Mouse (Mus musculus) embryo, embryonic 11.5 days (tissue): Measurements from ENCODE around the gene Slc23a2.

Source experiments
- DNase-seq: peaks from one replicate; pipeline ENCODE4 v3.0.0-alpha.2; 2012; ENCODE audit warnings: low read depth, low spot score

The Slc23a2 gene

DNA sequence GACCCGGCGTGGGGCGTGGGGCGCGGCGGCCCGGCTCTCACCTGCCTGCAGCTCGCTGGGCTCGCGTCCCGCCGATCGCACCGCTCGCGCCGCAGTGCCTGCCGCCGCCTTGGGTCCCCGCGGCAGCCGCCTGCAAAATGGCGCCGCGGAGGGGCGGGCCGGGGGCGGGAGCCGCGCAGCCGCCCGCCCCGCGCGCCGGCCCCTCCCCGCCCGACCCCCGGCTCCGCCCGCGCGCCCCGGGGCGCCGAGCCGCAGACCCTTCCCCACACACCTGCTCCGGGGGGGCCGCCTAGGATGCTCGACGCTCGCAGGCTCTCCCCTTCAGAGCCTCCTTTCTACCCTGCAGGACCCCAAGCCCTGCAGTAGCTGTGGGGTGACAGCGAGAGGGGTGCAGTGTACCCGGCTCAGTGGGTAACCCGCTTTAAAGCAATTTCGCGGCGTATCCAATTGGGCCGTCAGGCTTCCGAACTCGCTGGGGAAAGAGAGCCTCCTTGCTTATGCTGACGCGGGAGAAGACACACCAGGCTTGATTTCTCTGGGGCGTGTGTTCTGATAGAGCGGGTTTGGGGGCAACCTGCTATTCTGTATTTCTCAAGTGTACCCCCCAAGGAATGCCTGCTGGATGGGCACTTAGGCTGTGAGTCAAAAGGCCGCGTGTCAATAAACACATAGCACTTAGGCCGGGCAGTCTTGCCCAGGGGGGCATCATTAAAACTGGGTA lies at the start of gene Slc23a2:
Gene Slc23a2, minus strand, starts transcription at position 138 of the 721 bp plus-strand sequence.
- DNase-seq: no peak

GRCm38 (mm10) chr2:132190602-132191161 lies 45.8 kb upstream of the Slc23a2 start:
- no peak for DNase-seq

DNA sequence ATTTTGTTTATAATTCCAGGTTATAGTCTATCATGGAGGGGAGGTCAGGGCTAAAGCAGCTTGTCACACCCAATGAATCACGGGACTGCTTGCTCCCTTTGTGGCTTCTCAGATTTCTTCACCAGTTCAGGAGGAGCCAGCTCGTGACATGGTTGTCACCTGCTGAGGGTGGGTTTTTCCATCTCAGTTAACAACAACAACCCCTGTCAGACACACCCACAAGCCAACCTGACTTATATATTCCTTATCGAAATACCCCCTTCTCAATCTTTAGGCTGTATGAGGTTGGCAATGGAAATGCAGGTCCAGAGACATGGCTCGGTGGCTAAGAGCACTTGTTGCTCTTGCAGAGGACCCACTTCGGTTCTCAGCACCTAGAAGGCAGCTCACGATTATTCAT lies 39.0 kb upstream of the Slc23a2 start:
- DNase-seq: no peak

GRCm38 (mm10) chr2:132180463-132181205 lies 35.7 kb upstream of the Slc23a2 start:
- DNase-seq: no peak

DNA sequence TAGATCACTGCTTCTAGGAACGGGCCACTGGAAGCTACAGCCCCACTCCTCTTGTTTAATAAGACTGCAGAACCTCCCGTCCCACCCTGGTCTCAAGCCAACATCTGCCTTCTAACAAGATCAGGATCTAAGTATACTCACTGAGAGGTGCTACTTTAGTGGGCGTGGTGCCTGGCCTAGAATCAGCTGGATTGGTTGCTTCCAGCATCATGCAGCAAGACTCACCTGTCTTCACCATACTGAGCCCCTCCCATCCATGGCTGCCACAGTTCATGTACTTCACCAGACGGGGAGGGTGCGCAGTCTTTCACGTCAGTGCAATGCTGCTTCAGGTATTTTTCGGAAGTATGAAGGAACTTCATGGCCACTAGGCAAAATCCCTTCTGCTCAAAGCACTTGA lies 34.5 kb upstream of the Slc23a2 start:
- no peak for DNase-seq

DNA sequence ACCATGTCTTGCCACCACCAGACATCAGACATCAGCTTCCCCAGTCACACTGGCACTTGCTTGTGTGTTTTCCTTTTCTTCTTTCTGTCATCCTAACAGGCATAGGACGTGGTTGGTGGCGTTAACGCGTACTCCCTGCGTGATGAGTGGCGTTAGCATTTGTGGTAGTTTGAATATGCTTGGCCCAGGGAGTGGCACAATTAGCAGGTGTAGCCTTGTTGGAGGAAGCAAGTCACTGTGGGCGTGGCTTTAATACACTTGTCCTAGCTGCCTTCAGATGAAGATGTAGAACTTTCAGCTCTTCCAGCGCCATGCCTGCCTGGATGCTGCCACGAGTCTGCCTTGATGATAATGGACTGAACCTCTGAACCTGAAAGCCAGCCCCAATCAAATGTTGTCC lies 32.5 kb upstream of the Slc23a2 start:
- no peak for DNase-seq

DNA sequence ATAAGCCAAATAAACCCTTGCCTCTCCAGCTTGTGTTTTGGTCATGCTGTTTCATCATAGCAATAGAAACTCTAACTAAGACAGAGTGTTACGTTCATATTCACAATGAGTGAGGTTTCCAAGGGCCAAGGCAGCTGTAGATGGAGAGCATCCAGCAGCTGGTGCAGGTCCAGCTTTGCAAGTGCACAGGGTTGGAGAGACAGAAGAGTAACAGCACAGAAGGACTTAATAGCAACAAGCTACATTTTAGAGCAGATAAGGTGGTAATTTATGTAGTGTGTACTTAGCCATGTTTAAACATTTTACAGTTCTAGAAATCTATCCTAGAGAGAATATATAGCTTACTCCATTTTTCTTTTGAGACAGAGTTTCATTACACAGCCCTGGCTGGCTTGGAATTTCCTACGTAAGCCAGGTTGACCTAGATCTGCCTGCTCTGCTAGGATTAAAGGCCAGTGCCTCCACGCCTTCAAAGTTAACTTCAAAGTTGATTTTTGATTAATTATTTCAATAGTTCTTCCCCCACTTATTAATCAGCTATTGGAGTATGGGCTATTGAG lies 31.5 kb upstream of the Slc23a2 start:
- DNase-seq: no peak

- DNase-seq: no peak
Measured at GRCm38 (mm10) chr2:132174048-132174447, 29.1 kb upstream of the Slc23a2 start.

DNA sequence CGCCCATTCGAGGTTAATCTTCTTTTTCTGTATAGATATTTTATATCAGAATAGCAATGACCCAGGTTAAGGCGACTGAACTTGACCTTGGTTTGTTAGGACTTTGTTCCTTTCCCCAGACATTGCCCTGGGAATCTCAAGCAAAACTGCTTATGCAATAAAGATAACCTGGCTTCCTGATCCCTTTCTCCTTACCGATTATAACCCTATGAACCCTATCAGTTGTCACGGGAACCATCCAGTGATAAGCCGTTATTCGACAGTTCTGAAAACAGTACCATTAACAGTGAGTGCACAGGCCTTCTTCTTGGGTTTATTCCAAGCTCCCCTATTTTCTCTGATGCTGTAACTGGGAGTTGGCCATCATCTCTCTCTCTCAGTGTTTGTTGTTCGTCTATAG lies 27.0 kb upstream of the Slc23a2 start:
- no peak for DNase-seq

- DNase-seq: no peak
Measured at GRCm38 (mm10) chr2:132169150-132169549, 24.2 kb upstream of the Slc23a2 start.

DNA sequence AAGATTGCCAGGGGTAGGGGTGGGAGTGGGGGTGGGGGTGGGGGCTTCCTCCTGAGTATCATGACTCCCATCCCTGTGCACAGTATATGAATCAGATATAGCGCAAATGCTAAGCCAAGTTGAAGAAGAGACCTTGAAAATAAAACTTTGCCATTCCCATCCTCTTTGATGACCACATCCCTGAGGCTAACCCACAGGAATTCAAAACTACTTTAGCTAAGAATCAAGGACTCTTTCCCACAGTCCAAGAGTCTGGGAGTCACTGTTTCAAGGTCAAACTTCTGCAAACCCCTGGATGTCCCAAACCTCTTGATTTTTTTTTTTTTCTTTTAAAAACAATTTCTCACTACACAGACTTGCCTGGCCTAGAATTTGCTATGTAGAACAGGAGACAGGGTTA lies 18.7 kb upstream of the Slc23a2 start:
- no peak for DNase-seq

- DNase-seq: no peak
Measured at GRCm38 (mm10) chr2:132157482-132157881, 12.6 kb upstream of the Slc23a2 start.

- no peak for DNase-seq
Measured at GRCm38 (mm10) chr2:132152670-132153069, 7.8 kb upstream of the Slc23a2 start.

DNA sequence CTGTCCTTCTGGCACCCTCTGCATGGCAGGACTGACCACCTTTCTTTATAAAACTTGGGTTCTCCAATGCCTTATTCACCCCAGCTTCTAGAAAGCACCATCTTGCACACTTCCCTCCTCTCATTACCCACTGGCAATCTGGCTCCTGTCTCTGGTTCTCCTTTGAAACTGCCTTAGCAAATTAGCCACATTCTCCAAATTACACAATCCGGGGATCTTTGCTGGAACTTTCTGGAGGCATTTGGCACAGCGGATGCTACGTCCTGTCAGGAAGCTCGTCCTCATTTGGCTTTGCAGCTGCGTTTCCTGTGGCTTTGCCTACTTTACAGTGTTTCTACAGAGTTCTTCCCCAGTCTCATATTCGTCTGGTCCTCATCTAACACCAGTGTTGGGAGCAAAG lies 6.7 kb upstream of the Slc23a2 start:
- no peak for DNase-seq

DNA sequence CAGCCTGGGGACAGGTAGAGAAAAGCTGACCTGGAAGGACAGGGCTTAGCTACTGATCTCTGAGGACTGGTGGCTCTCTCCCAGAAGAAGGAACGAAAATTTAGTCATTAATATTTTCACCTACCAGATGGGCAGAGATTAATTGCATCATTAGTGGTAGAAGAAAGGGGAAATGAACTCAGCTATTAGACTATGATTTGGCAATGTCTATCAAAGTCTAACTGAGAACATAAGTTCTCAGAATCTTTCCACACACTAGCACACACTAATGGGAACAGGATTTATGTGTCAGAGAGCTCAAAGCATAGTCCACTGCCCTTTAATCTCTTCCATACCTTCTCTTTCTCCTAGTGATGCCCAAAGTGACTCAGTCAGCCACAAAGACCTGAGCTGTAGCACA lies 6.0 kb upstream of the Slc23a2 start:
- no peak for DNase-seq

DNA sequence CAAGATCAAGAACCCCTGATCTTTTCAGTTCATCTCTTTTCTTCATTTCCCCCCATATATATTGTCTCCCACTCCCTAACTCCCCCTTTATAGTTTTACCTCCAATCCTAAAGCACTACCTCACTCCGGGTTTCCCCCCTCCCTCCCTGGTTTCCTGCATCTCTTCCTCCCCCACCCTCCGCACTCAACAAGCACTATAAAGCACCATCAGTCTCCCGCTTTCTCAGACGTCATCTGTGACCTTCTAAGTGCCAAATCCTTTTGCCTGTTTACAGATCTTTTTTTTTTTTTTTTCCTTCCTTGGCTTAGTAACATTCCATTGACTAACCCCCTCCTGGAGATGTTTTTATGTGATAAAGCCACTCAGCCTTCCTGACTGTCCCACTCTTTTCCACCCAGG lies 1.6 kb upstream of the Slc23a2 start:
- no peak for DNase-seq

DNA sequence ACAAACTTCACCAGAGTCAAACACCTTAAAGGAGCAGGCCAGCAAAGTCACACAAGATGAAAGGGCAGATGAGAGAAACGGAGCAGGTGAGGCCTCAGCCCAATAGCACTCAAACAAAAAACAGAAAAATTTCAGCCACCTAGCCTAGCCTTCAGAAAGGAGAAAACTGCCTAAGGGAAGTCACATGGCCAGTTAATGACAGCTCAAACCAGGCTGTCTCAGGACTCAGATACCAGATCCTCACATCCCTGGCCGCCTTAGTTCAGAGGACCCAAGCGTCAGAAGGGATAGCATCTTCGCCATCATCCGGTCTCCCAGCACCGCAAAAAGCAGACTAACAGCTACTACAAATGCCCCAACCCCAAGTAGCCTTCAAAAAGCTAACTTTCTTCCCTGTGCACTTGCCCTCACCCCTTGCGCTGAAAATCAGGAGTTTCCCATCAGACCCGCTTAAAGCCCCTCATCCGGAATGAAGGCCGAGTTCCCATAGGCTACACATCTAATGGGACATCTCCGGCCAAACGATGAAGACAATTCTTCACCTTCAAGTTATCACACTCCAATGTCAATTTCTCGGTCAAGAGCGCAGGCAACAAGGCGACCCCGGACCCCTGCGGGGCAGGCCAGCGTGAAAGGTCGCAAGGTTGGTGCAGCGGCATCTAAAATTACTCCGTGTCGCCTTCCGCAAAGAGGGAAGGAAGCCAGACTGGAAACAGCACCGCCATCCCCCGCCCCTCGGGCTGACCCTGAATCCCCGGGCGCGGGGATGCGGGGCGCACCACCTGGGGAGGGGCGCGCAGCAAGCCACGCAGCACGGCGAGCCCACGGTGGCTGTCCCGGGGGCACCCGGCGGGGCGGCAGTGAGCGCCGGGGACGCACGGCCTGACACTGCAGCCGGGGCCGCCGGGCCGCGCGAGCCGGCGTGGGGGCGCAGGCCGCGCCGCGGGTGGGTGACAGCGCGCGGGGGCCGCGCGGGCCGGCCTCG lies 673 bp downstream of the Slc23a2 start:
- DNase-seq: no peak

DNA sequence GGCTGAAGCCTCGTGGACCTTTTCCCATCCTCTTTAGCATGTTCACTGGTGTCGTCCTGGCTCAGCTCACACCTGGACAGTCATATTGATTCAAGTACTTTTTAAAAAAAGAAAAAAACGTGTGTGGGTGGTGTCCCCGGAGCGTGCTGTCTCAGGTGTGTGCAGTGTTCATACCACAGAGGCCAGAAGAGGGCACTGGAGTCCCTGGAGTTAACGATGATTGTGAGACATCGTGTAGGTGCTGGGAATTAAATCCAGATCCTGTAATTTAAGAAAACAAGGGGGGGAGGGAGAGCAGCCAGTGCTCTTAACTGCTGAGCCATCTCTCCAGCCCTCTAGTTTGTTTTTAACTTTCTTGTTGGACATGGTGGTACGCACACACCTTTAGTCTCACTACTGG lies 2.3 kb downstream of the Slc23a2 start:
- DNase-seq: no peak

- no peak for DNase-seq
Measured at GRCm38 (mm10) chr2:132140536-132140935, 4.4 kb downstream of the Slc23a2 start.

DNA sequence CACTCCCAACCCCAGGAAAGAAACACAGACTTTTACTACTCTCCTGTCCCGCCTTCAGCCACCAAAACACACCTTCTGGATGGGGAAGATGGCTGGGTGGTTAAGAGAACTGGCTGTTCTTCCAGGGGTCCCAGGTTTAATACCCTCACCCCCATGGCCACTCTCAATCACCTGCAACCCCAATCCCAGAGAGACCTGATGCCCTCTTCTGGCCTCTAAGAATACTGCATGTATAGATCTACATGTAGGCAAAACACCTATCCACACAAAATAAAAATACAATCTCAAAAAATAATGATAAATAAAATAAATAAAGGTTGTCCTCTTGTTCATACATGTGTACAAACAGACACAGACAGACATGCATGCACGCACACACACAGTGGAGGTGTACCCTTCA lies 5.8 kb downstream of the Slc23a2 start:
- no peak for DNase-seq

GRCm38 (mm10) chr2:132135876-132136637 lies 8.9 kb downstream of the Slc23a2 start:
- no peak for DNase-seq
